Mouse (Mus musculus): ENCODE measurements around the gene Gm44511. TPM values are rescaled to one million over a fixed set of nuclear protein-coding genes. Genes with fewer than 3 reads are reported as not detected.

Gene Gm44511
- polyA plus RNA-seq, 1 experiment from 2014 or later = not detected

Other genes starting within 250 kb of the Gm44511 start
- gene A2ml1, start 244.7 kb downstream of the Gm44511 start, polyA plus RNA-seq (2015; fragmentation: Nextera tagmentation; extraction: Ambion mirVana) = 6.8 and 10.3 TPM in 2 replicates
- gene Klrb1a, start 202.8 kb downstream of the Gm44511 start, polyA plus RNA-seq (2015; fragmentation: Nextera tagmentation; extraction: Ambion mirVana) = not detected in 2 replicates
- gene Clec2h, start 163.9 kb downstream of the Gm44511 start, polyA plus RNA-seq (2015; fragmentation: Nextera tagmentation; extraction: Ambion mirVana) = not detected in 2 replicates
- not detected in 2 replicates for gene Klrb1, start 103.3 kb downstream of the Gm44511 start, polyA plus RNA-seq (2015; fragmentation: Nextera tagmentation; extraction: Ambion mirVana)
- gene Klrb1c, start 37.1 kb downstream of the Gm44511 start, polyA plus RNA-seq (2015; fragmentation: Nextera tagmentation; extraction: Ambion mirVana) = 0.05 and 0.11 TPM in 2 replicates
- gene Klrb1b, start within 50 bp of the Gm44511 start, polyA plus RNA-seq (2015; fragmentation: Nextera tagmentation; extraction: Ambion mirVana) = 0.34 TPM in 1 of 2 replicates, not detected in the other
- 0.12 and 0.36 TPM in 2 replicates for gene Clec2i, start 61.3 kb upstream of the Gm44511 start, polyA plus RNA-seq (2015; fragmentation: Nextera tagmentation; extraction: Ambion mirVana)
- gene BC035044, start 64.8 kb upstream of the Gm44511 start, polyA plus RNA-seq (2015; fragmentation: Nextera tagmentation; extraction: Ambion mirVana) = 0.38 and 0.49 TPM in 2 replicates
- gene Clec2g, start 108.1 kb upstream of the Gm44511 start, polyA plus RNA-seq (2015; fragmentation: Nextera tagmentation; extraction: Ambion mirVana) = 3.7 and 5.6 TPM in 2 replicates
- 0.39 TPM in 1 of 2 replicates, not detected in the other for gene Klrb1f, start 219.6 kb upstream of the Gm44511 start, polyA plus RNA-seq (2015; fragmentation: Nextera tagmentation; extraction: Ambion mirVana)

Measured in embryonic facial prominence, embryonic 15.5 days (tissue).